Mouse (Mus musculus) large intestine, adult 2 months (tissue): ENCODE measurements around the gene 9030612E09Rik. TPM values are rescaled to one million over a fixed set of nuclear protein-coding genes. Genes with fewer than 3 reads are reported as not detected.
A peak's percentile ranks its signal among the peaks of the same experiment; 100 is the strongest.

Experiments used
- DNase-seq: peaks from one replicate; pipeline ENCODE4 v3.0.0-alpha.2; 2012; ENCODE audit warnings: low read depth, low spot score
- WGBS: fragments of 180-500 bp; shearing (Covaris S2); methylation state at CpG from one replicate; pipeline ENCODE4 v1.1.7; 2018; 5-methylcytosine and 5-hydroxymethylcytosine counted together
- polyA plus RNA-seq: library from polyadenylated mRNA; depleted of rRNA; stranded (reverse); fragments of >200 nt; gene quantifications from 2 replicates; pipeline ENCODE4 v1.2.3, GENCODE M21; 2012; rRNA removed

9030612E09Rik gene
- polyA plus RNA-seq, 1 experiment, result 0.19 TPM

- DNase-seq, result no peak
- 72% methylated on average over 5 of the region's 5 CpGs for WGBS
Observed at GRCm38 (mm10) chr10:43180313-43180912, 5.9 kb downstream of the 9030612E09Rik start.

DNA sequence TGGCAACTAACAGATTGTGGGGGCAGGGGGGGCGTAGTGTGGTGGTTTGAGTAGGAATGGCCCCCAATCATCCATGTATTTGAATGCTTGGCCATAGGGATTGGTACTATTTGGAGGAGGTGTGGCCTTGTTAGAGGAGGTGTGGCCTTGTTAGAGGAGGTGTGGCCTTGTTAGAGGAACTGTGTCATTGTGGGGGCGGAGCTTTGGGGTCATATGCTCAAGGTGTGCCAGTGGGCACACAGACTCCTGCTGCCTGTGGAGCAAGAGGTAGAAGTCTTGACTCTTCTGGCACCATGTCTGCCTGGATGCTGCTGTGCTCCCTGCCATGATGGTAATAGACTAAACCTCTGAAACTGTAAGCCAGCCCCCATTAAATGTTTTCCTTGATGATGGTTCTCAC, 25.7 kb downstream of the 9030612E09Rik start:
- WGBS, result 94% methylated on average over 2 of the region's 2 CpGs
- DNase-seq, result no peak

DNA sequence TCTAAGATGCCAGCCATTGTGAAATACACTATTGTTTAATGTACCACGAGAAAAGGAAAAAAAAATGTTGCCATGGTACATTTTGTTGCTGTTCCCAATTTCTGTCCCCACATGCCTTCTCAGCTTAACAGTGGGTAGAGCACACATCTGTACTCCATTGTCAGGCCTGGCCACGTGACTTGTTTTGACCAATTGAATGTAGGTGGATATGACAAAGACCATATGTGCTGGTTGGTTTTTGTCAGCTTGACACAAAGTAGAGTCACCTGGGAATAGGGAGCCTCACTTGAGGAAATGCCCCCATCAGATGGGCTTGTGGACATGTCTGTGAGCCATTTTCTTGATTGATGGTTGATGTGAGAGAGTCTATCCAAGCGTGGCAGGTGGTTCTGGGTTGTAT, 29.4 kb downstream of the 9030612E09Rik start:
- no peak for DNase-seq

DNA sequence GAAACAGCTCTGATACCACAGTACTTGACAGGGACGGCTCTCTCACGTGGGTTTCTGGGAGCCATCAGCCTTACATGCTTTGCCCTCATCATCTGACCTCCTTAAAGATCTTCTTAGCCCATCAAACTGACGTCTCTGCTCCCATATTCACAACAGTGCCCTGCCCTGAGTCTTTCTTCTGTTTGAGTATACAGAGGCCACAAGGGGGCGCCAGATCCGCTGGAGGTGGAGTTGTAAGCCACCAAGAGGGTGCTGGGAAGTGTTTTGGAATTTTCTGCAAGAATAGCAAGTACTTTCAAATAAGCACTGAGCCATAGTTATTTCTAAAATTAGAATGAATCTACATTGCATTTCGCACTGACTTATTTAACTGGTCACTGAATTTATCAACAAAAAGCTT, 37.4 kb downstream of the 9030612E09Rik start:
- DNase-seq, result no peak
- 52% methylated on average over 6 of the region's 6 CpGs for WGBS

More for the DNA sequence above, 29.4 kb downstream of the 9030612E09Rik start:
- 71% methylated on average over 3 of the region's 3 CpGs for WGBS

DNA sequence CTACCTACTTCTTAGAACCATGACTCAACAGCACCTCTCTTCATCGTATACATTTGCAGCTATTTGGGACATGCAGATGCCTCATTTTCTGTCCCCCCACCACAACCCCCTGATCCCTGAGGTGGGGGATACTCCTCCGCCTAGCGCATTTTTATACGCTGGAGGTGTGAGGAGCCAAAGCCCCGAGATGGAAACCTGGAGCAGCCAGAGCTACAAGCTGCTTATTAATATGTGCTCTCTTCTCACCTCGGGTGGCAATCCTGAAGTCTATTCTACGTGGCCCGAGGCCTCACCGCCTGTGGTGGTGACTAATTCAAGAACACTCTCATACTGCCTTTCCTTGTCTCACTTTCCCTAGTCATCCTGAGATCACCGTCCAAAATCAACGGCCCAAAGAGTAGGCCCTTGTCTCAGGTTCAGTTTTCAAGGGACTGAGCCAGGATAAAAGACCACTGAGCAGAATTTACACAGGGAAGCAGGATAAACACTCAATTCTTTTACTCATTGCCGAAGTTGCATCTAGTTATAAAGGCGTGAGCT, 42.9 kb downstream of the 9030612E09Rik start:
- WGBS, result 92% methylated on average over 13 of the region's 13 CpGs
- no peak for DNase-seq

DNA sequence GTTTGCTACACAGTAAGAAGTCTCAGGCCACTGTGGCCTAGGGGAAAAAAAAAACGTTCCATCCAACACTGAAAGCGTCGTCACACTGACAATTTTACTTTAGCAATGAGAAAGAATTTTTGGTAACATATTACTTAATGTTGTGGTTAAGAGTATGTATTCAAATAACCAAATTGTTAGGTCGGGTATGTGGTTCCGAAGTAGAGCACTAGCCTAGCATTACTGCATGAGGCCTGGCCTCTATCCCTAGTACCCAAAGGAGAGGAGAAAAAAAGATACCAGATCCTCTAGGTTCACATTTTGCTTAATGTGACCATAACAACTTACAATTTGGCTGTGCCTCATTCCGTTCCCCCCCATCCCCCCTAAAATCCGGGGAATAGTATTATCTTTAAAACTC, 46.0 kb downstream of the 9030612E09Rik start:
- WGBS, result 9% methylated on average over 7 of the region's 7 CpGs
- no peak for DNase-seq

- peak; percentile 91 for DNase-seq
- under 1% methylated on average over 50 of the region's 50 CpGs for WGBS
Observed at GRCm38 (mm10) chr10:43220910-43221625, 46.6 kb downstream of the 9030612E09Rik start, which contains the start of gene Pdss2. Gene Pdss2, plus strand, starts transcription at chr10:43221486.

- DNase-seq, result no peak
- WGBS, result under 1% methylated on average over 25 of the region's 25 CpGs
Observed at GRCm38 (mm10) chr10:43221659-43222058, 47.2 kb downstream of the 9030612E09Rik start.

DNA sequence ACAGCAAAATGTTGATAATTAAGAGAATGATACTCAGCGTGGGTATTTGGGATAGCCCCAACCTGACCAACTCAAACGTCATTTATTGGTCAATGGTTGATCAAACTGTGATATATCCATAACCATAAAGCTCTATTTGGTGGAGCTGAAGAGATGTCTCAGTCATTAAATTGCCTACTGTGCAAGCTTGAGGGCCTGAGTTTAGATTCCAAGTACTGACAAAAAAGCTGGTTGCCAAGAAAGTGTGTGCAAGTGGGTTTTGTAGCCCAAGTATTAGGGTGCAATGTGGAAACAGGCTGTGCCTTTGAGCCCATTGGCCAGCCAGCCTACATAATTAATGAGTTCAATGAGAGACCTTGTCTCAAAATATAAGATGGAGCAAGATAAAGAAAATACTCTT, 48.9 kb downstream of the 9030612E09Rik start:
- DNase-seq, result no peak
- WGBS, result 67% methylated on average over 2 of the region's 2 CpGs

Other genes with a start within 250 kb of the 9030612E09Rik start
- 0.52 and 0.57 TPM in 2 replicates for gene Sobp, start 174 bp upstream of the 9030612E09Rik start, polyA plus RNA-seq
- gene Pdss2, start 46.8 kb downstream of the 9030612E09Rik start, polyA plus RNA-seq, result 12.7 and 16.2 TPM in 2 replicates